Mouse (Mus musculus): Measurements from ENCODE around the gene Efr3b.

Gene Efr3b

GRCm38 (mm10) chr12:4038061-4039041 lies at the start of gene Efr3b:
Gene Efr3b (minus strand): TSS chr12:4038915.
- peak; percentile 85 for DNase-seq

GRCm38 (mm10) chr12:4083441-4083840 lies 44.7 kb upstream of the Efr3b start:
- no peak for DNase-seq

GRCm38 (mm10) chr12:4082132-4083001 lies 43.7 kb upstream of the Efr3b start, which contains the start of gene Dnajc27:
Gene Dnajc27 (plus strand): TSS chr12:4082583.
- peak; percentile 95 for DNase-seq

GRCm38 (mm10) chr12:4080311-4080710 lies 41.6 kb upstream of the Efr3b start:
- peak; percentile 84 for DNase-seq

- no peak for DNase-seq
Observed at GRCm38 (mm10) chr12:4078069-4078468, 39.4 kb upstream of the Efr3b start.

GRCm38 (mm10) chr12:4076383-4076782 lies 37.7 kb upstream of the Efr3b start:
- DNase-seq = no peak

- no peak for DNase-seq
Observed at GRCm38 (mm10) chr12:4075407-4075806, 36.7 kb upstream of the Efr3b start.

GRCm38 (mm10) chr12:4071671-4072070 lies 33.0 kb upstream of the Efr3b start:
- no peak for DNase-seq

GRCm38 (mm10) chr12:4068551-4068950 lies 29.8 kb upstream of the Efr3b start:
- DNase-seq = no peak

- no peak for DNase-seq
Observed at GRCm38 (mm10) chr12:4066681-4067459, 28.2 kb upstream of the Efr3b start.

- DNase-seq = no peak
Observed at GRCm38 (mm10) chr12:4065944-4066343, 27.2 kb upstream of the Efr3b start.

- no peak for DNase-seq
Observed at GRCm38 (mm10) chr12:4065498-4065897, 26.8 kb upstream of the Efr3b start.

- no peak for DNase-seq
Observed at GRCm38 (mm10) chr12:4059683-4060082, 21.0 kb upstream of the Efr3b start.

- DNase-seq = peak; percentile 6
Observed at GRCm38 (mm10) chr12:4058321-4058720, 19.6 kb upstream of the Efr3b start.

- DNase-seq = no peak
Observed at GRCm38 (mm10) chr12:4054845-4055244, 16.1 kb upstream of the Efr3b start.

GRCm38 (mm10) chr12:4053643-4054042 lies 14.9 kb upstream of the Efr3b start:
- no peak for DNase-seq

GRCm38 (mm10) chr12:4050861-4051425 lies 12.2 kb upstream of the Efr3b start:
- DNase-seq = no peak

GRCm38 (mm10) chr12:4048031-4048430 lies 9.3 kb upstream of the Efr3b start:
- no peak for DNase-seq

GRCm38 (mm10) chr12:4045992-4046391 lies 7.3 kb upstream of the Efr3b start:
- no peak for DNase-seq

GRCm38 (mm10) chr12:4042411-4042810 lies 3.7 kb upstream of the Efr3b start:
- no peak for DNase-seq

GRCm38 (mm10) chr12:4039046-4039445 lies 331 bp upstream of the Efr3b start:
- DNase-seq = no peak

GRCm38 (mm10) chr12:4037511-4037910 lies 1.2 kb downstream of the Efr3b start:
- no peak for DNase-seq

All from lung, postnatal 36 days (tissue).